Mouse (Mus musculus): ENCODE results near the gene Acd. TPM values are rescaled to one million over a fixed set of nuclear protein-coding genes. Genes with fewer than 3 reads are reported as not detected.

The Acd gene
- polyA plus RNA-seq, 1 experiment from 2014 or later, result 58.7 TPM

DNA sequence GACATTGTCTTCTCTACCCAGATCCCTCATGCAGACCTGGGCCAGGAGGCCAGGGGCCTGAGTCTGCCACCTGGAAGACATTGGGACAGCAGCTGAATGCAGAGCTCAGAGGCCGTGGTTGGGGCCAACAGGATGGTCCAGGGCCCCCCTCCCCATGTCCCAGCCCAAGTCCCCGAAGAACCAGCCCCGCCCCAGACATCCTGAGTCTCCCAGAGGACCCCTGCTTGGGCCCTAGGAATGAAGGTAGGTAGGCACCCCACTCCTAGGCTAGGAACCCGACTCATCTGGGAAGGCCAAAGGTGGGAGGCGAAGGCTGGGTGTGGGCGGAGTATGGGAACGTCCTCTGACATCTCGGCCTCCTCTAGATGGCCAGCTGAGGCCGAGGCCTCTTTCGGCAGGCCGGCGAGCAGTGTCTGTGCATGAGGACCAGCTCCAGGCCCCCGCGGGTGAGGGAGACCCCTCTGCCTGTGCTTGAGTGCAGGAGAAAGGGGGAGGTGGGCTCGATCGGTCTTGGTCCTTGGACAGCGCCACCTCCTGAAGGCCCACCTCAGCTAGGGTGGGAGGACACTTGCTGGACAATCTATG is 3.6 kb downstream of the Acd start:
- H3K9me3 ChIP-seq (ENCODE audit: control insufficient read depth, low read length), result peaks cover 7% of the 10 kb centered on the region; the same call in 1 of the 2 replicates
- H3K9ac ChIP-seq (ENCODE audit: low read depth, low read length), result no peak overlapping the region
- peaks cover 15% of the 10 kb centered on the region for H3K4me1 ChIP-seq (ENCODE audit: control insufficient read depth, insufficient read depth, low read length)
- H3K36me3 ChIP-seq (ENCODE audit: control insufficient read depth, insufficient read depth, low read length), result peaks cover 22% of the 10 kb centered on the region
- ATAC-seq (ENCODE audit: low read depth) (no peak), DNase-seq (ENCODE audit: low spot score) (no peak)
- WGBS, result 93% methylated on average over 13 of the region's 17 CpGs
- 0 out of 2 replicates have a peak, but pooled peaks cover 4% of the 10 kb centered on the region for H3K27me3 ChIP-seq (replicated peaks; ENCODE audit: control insufficient read depth, insufficient read depth, low read length)
- no peak overlapping the region for H3K27ac ChIP-seq (replicated peaks; ENCODE audit: low read depth, low read length)
- no peak overlapping the region for H3K4me3 ChIP-seq (ENCODE audit: low read depth, low read length)
- no peak overlapping the region for H3K4me2 ChIP-seq (ENCODE audit: low read depth, low read length)

DNA sequence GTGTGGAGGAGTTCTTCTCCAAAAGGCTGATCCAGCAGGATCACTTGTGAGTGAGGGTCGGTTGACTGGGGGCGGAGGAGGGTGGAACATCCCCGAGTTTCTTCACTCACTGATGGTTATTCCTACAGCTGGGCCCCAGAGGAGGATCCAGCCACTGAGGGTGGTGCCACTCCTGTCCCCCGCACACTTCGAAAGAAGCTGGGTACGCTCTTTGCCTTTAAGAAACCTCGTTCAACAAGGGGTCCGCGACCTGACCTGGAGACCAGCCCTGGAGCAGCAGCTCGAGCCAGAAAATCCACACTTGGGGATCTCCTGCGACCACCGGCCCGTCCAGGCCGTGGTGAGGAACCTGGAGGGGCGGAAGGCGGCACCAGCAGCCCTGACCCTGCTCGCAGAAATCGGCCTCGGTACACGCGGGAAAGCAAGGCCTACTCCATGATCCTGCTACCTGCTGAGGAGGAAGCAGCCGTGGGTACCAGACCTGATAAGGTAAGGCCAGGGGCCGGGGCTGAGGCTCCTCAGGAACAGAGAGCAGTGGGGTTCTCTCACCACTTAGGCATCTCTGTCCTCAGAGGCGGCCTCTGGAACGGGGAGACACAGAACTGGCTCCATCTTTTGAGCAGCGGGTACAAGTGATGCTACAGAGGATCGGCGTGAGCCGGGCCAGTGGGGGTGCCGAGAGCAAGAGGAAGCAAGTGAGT is 5.7 kb downstream of the Acd start:
- no peak for DNase-seq (ENCODE audit: low spot score)
- H3K27ac ChIP-seq (replicated peaks; ENCODE audit: low read depth, low read length), result no peak overlapping the region
- no peak overlapping the region for H3K9ac ChIP-seq (ENCODE audit: low read depth, low read length)
- H3K36me3 ChIP-seq (ENCODE audit: control insufficient read depth, insufficient read depth, low read length), result peaks cover 22% of the 10 kb centered on the region
- 0 out of 2 replicates have a peak, but pooled peaks cover 4% of the 10 kb centered on the region for H3K27me3 ChIP-seq (replicated peaks; ENCODE audit: control insufficient read depth, insufficient read depth, low read length)
- WGBS, result 73% methylated on average over 30 of the region's 30 CpGs
- no peak overlapping the region for H3K4me3 ChIP-seq (ENCODE audit: low read depth, low read length)
- ATAC-seq (ENCODE audit: low read depth), result no peak
- H3K4me2 ChIP-seq (ENCODE audit: low read depth, low read length), result no peak overlapping the region
- peaks cover 7% of the 10 kb centered on the region; the same call in 1 of the 2 replicates for H3K9me3 ChIP-seq (ENCODE audit: control insufficient read depth, low read length)
- H3K4me1 ChIP-seq (ENCODE audit: control insufficient read depth, insufficient read depth, low read length), result peaks cover 13% of the 10 kb centered on the region

DNA sequence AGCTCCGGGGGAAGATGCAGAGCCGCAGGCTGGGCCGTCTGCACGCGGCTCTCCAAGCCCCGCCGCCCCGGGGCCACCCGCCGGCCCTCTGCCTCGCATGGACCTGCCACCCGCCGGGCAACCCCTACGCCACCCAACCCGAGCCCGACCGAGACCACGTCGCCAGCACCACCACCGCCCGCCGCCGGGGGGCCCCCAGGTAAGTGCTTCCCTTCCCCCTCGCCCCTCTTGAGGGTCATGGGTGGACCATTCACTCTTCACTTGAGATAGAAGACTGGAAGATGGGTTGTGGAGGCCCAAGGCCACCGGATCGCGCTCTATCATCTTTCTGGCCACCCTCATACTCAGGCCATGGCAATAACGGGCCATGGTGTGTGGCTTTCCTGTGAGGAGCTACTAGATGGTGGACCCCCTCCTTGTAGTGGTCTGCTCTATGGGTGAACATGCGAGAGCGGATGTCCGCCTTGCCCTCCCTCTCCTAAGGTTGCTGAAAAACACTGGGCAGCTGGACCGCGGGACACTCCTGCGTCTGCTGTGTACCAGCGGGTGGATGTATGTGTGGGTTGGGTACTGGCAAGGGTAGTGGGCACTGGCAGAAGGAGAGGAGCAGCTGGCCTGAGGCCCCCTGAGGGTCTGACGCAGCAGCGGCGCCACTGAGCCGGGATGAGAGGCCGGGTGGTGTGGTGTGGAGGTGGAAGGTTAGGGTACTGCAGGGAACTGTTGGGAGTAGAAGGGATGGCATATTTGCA is 6.7 kb downstream of the Acd start:
- Histone ChIP-seq H3K9me3 (ENCODE audit: control insufficient read depth, low read length) (peaks cover 7% of the 10 kb centered on the region; the same call in 1 of the 2 replicates), H3K36me3 (ENCODE audit: control insufficient read depth, insufficient read depth, low read length) (peaks cover 22% of the 10 kb centered on the region), H3K9ac (ENCODE audit: low read depth, low read length) (peak overlapping the region; percentile 57), H3K4me3 (ENCODE audit: low read depth, low read length) (peak overlapping the region; percentile 47), H3K4me2 (ENCODE audit: low read depth, low read length) (peak overlapping the region; percentile 97), H3K4me1 (ENCODE audit: control insufficient read depth, insufficient read depth, low read length) (peaks cover 9% of the 10 kb centered on the region), H3K27me3 (replicated peaks; ENCODE audit: control insufficient read depth, insufficient read depth, low read length) (0 out of 2 replicates have a peak, but pooled peaks cover 4% of the 10 kb centered on the region), H3K27ac (replicated peaks; ENCODE audit: low read depth, low read length) (no peak overlapping the region)
- 13% methylated on average over 37 of the region's 40 CpGs for WGBS
- ATAC-seq (ENCODE audit: low read depth), result peak; percentile 21
- DNase-seq (ENCODE audit: low spot score), result no peak

DNA sequence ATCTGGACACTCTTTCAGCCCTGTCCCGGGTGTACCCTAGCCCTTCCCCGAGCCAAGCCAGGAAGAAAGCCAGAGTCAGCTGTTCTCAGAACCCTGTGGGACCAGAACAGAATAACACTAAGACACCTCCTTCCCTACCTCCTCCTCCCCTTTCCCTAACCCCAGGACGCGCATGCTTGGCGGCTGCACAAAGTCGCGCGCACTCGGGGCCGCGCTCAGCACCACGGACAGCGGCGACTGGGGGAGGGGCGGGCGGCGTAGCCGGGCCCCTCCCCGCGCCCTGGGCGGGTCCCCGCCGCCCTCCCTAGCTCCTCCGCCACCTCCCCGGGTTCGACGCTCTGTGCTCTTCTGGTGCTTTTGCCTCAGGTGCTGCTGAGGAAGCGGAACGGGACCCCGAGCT is 7.3 kb downstream of the Acd start:
- H3K27me3 ChIP-seq (replicated peaks; ENCODE audit: control insufficient read depth, insufficient read depth, low read length), result 0 out of 2 replicates have a peak, but pooled peaks cover 4% of the 10 kb centered on the region
- DNase-seq (ENCODE audit: low spot score) (peak; percentile 51), ATAC-seq (ENCODE audit: low read depth) (peak; percentile 56)
- no peak overlapping the region for H3K27ac ChIP-seq (replicated peaks; ENCODE audit: low read depth, low read length)
- 3% methylated on average over 11 of the region's 30 CpGs for WGBS
- H3K4me2 ChIP-seq (ENCODE audit: low read depth, low read length), result peak overlapping the region; percentile 97
- H3K4me1 ChIP-seq (ENCODE audit: control insufficient read depth, insufficient read depth, low read length), result peaks cover 9% of the 10 kb centered on the region
- peak overlapping the region; percentile 57 for H3K9ac ChIP-seq (ENCODE audit: low read depth, low read length)
- peaks cover 20% of the 10 kb centered on the region for H3K36me3 ChIP-seq (ENCODE audit: control insufficient read depth, insufficient read depth, low read length)
- peaks cover 7% of the 10 kb centered on the region; the same call in 1 of the 2 replicates for H3K9me3 ChIP-seq (ENCODE audit: control insufficient read depth, low read length)
- peak overlapping the region; percentile 47 for H3K4me3 ChIP-seq (ENCODE audit: low read depth, low read length)

GRCm38 (mm10) chr8:105692449-105693182 is 8.3 kb downstream of the Acd start:
- Histone ChIP-seq H3K9me3 (ENCODE audit: control insufficient read depth, low read length) (peaks cover 7% of the 10 kb centered on the region; the same call in 1 of the 2 replicates), H3K4me3 (ENCODE audit: low read depth, low read length) (no peak overlapping the region), H3K9ac (ENCODE audit: low read depth, low read length) (no peak overlapping the region), H3K4me1 (ENCODE audit: control insufficient read depth, insufficient read depth, low read length) (peaks cover 9% of the 10 kb centered on the region), H3K27ac (replicated peaks; ENCODE audit: low read depth, low read length) (no peak overlapping the region), H3K36me3 (ENCODE audit: control insufficient read depth, insufficient read depth, low read length) (peaks cover 10% of the 10 kb centered on the region; the same call in 1 of the 2 replicates), H3K4me2 (ENCODE audit: low read depth, low read length) (no peak overlapping the region), H3K27me3 (replicated peaks; ENCODE audit: control insufficient read depth, insufficient read depth, low read length) (0 out of 2 replicates have a peak, but pooled peaks cover 4% of the 10 kb centered on the region)
- DNase-seq (ENCODE audit: low spot score), result no peak
- ATAC-seq (ENCODE audit: low read depth), result no peak
- 90% methylated on average over 11 of the region's 11 CpGs for WGBS

DNA sequence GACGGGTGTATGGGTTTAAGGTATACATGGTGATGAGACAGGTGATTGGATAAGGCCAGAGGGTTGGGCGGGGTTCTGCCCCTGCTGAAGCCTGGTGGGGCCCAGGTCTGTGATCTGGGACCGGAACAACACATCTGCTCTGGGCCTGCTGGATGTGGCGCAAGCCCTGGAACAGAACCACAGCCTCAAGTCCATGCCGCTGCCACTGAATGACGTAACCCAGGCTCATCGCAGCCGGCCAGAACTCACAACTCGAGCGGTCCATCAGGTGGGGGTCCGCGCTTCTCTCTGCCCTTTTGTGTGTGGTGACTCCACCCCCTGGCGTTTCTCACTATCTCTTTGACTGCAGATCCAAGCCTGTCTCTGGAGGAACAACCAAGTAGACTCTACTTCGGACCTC is 9.9 kb downstream of the Acd start:
- H3K4me2 ChIP-seq (ENCODE audit: low read depth, low read length), result no peak overlapping the region
- no peaks in the 10 kb centered on the region for H3K36me3 ChIP-seq (ENCODE audit: control insufficient read depth, insufficient read depth, low read length)
- no peak overlapping the region for H3K4me3 ChIP-seq (ENCODE audit: low read depth, low read length)
- 75% methylated on average over 10 of the region's 14 CpGs for WGBS
- no peak overlapping the region for H3K27ac ChIP-seq (replicated peaks; ENCODE audit: low read depth, low read length)
- no peak for DNase-seq (ENCODE audit: low spot score)
- ATAC-seq (ENCODE audit: low read depth), result no peak
- H3K9me3 ChIP-seq (ENCODE audit: control insufficient read depth, low read length), result peaks cover 7% of the 10 kb centered on the region; the same call in 1 of the 2 replicates
- 0 out of 2 replicates have a peak, but pooled peaks cover 4% of the 10 kb centered on the region for H3K27me3 ChIP-seq (replicated peaks; ENCODE audit: control insufficient read depth, insufficient read depth, low read length)
- no peak overlapping the region for H3K9ac ChIP-seq (ENCODE audit: low read depth, low read length)
- peaks cover 9% of the 10 kb centered on the region for H3K4me1 ChIP-seq (ENCODE audit: control insufficient read depth, insufficient read depth, low read length)

GRCm38 (mm10) chr8:105689983-105690360 is 10.9 kb downstream of the Acd start:
- 0 out of 2 replicates have a peak, but pooled peaks cover 4% of the 10 kb centered on the region for H3K27me3 ChIP-seq (replicated peaks; ENCODE audit: control insufficient read depth, insufficient read depth, low read length)
- H3K4me2 ChIP-seq (ENCODE audit: low read depth, low read length), result no peak overlapping the region
- H3K4me3 ChIP-seq (ENCODE audit: low read depth, low read length), result no peak overlapping the region
- H3K9me3 ChIP-seq (ENCODE audit: control insufficient read depth, low read length), result peaks cover 7% of the 10 kb centered on the region; the same call in 1 of the 2 replicates
- DNase-seq (ENCODE audit: low spot score) (no peak), ATAC-seq (ENCODE audit: low read depth) (no peak)
- no peak overlapping the region for H3K27ac ChIP-seq (replicated peaks; ENCODE audit: low read depth, low read length)
- no peak overlapping the region for H3K9ac ChIP-seq (ENCODE audit: low read depth, low read length)
- WGBS, result 85% methylated on average over 9 of the region's 9 CpGs
- H3K36me3 ChIP-seq (ENCODE audit: control insufficient read depth, insufficient read depth, low read length), result no peaks in the 10 kb centered on the region
- peaks cover 9% of the 10 kb centered on the region for H3K4me1 ChIP-seq (ENCODE audit: control insufficient read depth, insufficient read depth, low read length)

Measured in embryonic facial prominence, embryonic 14.5 days (tissue).